Mouse (Mus musculus) lung, postnatal 10 days (tissue): ENCODE measurements around the gene Litaf.
A peak's percentile ranks its signal among the peaks of the same experiment; 100 is the strongest.
"Not testable (repeated sequence)": the region's sequence is repeated elsewhere in the genome, so short reads cannot be mapped to it uniquely, and the experiment has no call there.

Experiments used
- DNase-seq: peaks from one replicate; pipeline ENCODE4 v3.0.0; 2021

The Litaf gene

DNA sequence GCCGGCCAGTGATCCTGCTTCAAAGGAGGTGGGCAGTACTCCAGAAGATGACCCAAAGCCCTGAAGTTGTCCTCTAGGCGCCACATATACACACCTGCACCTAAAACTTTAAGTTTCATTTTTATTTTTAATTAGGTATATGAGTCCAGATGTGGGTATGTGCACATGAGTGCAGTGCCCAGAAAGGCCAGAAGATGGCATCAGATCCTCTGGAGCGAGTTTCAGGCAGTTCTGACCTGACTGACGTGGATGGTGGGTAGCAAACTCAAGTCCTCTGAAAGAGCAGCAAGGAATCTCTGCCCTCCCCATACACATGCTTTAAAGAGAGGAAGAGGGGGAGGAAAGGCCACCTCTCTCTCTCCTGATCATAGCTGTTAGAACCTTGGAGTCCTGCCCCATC is 76.1 kb downstream of the Litaf start:
- DNase-seq, result peak; percentile 45

DNA sequence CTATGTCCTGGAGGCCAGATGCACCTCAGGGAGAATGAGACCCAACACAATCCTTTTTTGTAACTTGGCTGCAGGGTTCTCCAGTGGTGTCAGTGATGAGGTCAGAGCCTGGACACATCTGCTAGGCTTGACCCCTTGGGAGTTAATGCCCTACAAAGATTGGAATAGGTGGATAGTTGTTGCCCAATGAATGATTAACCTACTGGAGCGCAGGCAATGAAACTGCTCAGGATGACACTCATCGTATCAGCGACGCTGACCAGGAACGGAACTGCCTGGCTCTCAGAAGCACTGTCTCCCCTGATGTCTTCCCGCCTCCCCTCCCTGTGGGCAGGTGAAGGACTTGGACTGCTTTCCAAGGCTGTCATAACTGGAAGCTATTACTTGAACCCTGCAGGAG is 76.6 kb downstream of the Litaf start:
- DNase-seq, result no peak

- DNase-seq, result no peak
These were observed 77.7 kb downstream of the Litaf start for GRCm38 (mm10) chr16:10988261-10988660.

GRCm38 (mm10) chr16:10984534-10984933 is 81.4 kb downstream of the Litaf start:
- DNase-seq, result no peak

DNA sequence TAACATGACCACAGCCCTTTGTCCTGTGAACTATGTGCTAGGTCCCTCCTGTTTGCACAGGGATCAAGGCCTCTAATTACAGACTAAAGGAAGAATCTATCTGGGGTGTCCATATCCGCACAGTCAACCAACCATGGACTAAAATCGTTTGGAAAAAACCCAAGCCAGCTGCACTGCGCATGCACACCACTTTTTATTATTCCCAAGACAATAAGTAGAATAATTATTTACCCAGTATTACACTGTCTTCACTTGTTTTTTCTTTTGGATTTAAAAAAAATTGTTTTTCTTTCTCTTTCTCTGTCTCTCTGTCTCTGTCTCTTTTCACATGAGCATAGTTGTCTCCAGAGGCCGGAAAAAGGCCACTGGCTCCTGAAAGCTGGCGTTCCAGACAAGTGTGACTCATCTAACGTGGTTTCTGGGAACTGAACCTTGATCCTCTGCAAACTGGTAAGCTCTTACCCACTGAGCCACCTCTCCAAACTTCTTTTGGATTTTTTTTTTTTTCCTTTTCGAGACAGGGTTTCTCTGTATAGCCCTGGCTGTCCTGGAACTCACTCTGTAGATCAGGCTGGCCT is 84.4 kb downstream of the Litaf start:
- no peak for DNase-seq

GRCm38 (mm10) chr16:10979064-10979803 is 86.7 kb downstream of the Litaf start:
- DNase-seq, result peak; percentile 56

DNA sequence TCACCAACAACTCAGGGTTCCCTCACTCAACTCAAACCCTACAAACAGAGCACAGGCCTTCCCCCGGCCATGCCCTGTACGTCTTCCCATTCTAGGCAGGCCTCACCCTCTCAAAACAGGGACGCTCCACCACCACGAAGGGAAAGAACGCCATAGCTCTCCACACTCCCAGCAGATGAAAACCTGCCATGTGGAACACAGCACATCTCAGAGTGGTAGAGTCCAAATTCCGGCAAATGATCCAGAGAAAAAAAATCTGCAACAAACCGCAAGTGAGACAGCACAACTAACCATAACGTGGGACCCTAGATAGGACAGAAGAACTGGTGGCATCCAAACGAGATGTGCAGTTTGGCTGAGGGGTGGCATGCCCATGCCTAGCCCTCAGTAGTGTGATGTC is 88.1 kb downstream of the Litaf start:
- DNase-seq, result no peak

GRCm38 (mm10) chr16:10976202-10976631 is 89.7 kb downstream of the Litaf start:
- DNase-seq, result peak; percentile 60

- DNase-seq, result no peak
These were observed 91.0 kb downstream of the Litaf start for GRCm38 (mm10) chr16:10974939-10975338.

- peak; percentile 68 for DNase-seq
These were observed 91.9 kb downstream of the Litaf start for GRCm38 (mm10) chr16:10974037-10974446.

- no peak for DNase-seq
These were observed 93.7 kb downstream of the Litaf start for GRCm38 (mm10) chr16:10972259-10972658.

- DNase-seq, result not testable (repeated sequence)
These were observed 96.0 kb downstream of the Litaf start for GRCm38 (mm10) chr16:10969944-10970343.

GRCm38 (mm10) chr16:10969342-10969741 is 96.6 kb downstream of the Litaf start:
- no peak for DNase-seq

DNA sequence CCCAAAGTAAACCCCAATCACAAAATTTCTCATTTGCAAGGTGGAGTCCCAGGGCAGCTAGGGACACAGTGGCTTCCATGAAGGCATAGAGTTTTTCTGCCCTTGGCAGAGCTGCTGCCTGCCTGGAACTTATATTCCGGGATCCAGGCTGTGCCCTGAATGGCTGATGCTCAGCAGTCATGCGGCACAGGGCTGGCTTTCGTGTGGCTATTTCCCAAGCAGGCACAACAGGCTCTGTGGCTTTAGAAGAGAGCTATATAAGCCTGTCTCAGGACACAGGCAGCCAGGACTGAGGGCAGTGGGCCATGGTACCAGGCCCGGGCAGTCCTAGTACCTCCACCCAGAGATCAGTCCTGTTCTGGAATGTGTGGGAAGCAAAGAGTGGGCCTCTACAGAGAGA is 97.7 kb downstream of the Litaf start:
- no peak for DNase-seq

DNA sequence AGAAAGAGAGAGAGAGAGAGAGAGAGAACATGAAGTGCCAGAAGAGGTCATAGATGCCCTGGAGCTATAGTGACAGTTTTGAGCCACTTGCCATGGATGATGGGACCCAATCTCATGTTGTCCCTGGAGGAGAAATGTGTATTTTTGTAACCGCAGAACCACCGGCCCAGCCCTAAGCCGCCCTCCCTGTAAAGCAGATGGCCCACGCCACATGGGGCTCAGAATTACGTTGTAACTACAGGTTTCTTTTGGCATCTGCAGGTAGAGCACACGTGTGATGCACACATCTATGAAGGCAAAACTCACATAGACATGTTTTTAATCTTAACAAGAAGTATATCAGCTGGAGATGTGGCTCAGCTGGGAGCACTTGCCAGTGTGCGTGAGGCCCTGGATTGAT is 98.2 kb downstream of the Litaf start:
- no peak for DNase-seq

GRCm38 (mm10) chr16:10967013-10967412 is 98.9 kb downstream of the Litaf start:
- no peak for DNase-seq

GRCm38 (mm10) chr16:10965034-10965433 is 100.9 kb downstream of the Litaf start:
- DNase-seq, result no peak

GRCm38 (mm10) chr16:10960916-10961315 is 105.0 kb downstream of the Litaf start:
- DNase-seq, result no peak

- DNase-seq, result peak; percentile 38
These were observed 107.1 kb downstream of the Litaf start for GRCm38 (mm10) chr16:10958763-10959440.

- not testable (repeated sequence) for DNase-seq
These were observed 107.7 kb downstream of the Litaf start for GRCm38 (mm10) chr16:10958307-10958706.

DNA sequence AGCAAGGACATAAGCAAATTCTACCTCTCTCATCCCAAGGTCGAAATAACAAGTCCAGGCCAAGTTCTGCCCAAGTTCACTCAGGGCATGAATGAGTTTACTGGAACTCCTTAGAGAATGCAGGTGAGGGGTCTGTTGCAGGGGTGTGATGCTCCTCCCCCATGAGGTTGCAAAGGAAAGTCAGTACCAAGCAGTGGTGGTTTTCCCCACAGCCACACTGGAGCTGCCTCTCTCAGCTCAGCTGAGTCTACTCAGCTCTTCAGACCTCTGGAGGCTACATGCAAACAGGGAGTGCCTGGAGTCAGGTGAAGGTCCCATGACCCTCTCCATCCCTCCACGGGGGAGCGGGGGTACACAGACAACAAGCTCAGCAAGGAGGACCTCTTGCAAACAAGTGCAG is 108.2 kb downstream of the Litaf start:
- no peak for DNase-seq

DNA sequence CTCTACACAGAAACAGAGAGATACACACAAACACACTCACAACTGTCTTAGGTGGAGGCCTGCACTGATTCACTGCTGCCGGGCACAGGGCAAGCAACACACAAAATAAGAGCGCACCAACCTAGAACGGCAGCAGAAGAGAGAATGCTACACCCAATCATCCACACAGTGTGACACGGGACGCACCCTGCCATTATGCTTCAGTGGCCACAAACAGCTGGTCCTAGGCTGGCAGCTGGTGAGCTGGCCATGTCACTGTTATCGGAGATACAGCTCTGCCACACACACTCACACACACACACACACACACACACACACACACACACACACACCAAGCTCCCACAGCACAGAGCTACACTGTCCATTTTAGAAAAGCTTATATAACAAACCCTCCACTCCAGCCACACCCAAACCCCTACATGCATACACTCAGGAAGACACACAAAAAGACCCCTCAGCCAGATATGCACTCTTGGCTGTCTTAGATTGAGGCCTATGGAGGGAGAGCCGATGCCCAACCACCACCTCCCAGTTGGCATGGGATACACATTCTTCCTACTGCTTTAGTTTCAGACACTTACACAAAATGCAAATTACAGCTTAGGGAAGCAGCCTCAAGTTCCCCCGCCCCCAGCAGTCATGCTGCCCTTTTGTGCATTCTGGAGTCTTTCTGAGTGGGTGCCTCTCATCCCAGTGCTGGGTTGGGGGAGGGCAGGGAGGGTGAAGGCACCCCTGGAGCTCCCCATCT is 108.8 kb downstream of the Litaf start:
- no peak for DNase-seq

- no peak for DNase-seq
These were observed 110.9 kb downstream of the Litaf start for GRCm38 (mm10) chr16:10955078-10955477.
